Mouse (Mus musculus): ENCODE results near the gene Eif2b3. TPM values are rescaled to one million over a fixed set of nuclear protein-coding genes. Genes with fewer than 3 reads are reported as not detected.

Eif2b3 gene
- total and polyA plus RNA-seq, 3 experiments, result 49.9 to 96.2 (median 84.9) TPM

- peaks cover 12 to 20% of the 10 kb centered on the region in 2 experiments for H3K36me3 ChIP-seq (replicated peaks in 1 of 2; ENCODE audit: control insufficient read depth in 1 of 2, insufficient read depth in 1 of 2, low read length in 1 of 2)
- H3K27ac ChIP-seq (ENCODE audit: insufficient read depth, low read depth), result no peak overlapping the region
- dilution Hi-C loops (cut with MboI; ENCODE audit: extremely low pct_ligation_motif_present, extremely low pct_unique_long_range_greater_than_20kb, low sequenced_read_pairs) (no loop called here), in situ Hi-C loops (cut with MboI; ENCODE audit: low pct_ligation_motif_present, low pct_unique_long_range_greater_than_20kb, low sequenced_read_pairs) (no loop called here)
- peaks cover 0 to 25% of the 10 kb centered on the region in 2 experiments; a peak in 2 of 4 replicates for H3K4me1 ChIP-seq (ENCODE audit: control insufficient read depth in 1 of 2, insufficient read depth in 2 of 2)
- H3K27me3 ChIP-seq (replicated peaks), result no peaks in the 10 kb centered on the region
- no peak overlapping the region for H3K4me2 ChIP-seq (ENCODE audit: insufficient read depth, low read depth, poor library complexity, severe bottlenecking)
- H3K4me3 ChIP-seq (replicated peaks in 1 of 3; ENCODE audit: low read depth in 2 of 3, low read length in 2 of 3, poor library complexity in 1 of 3), result no peak overlapping the region
- no peak for DNase-seq (ENCODE audit: extremely low read depth)
- TF ChIP-seq MAX (IDR thresholded peaks at IDR 0.05; ENCODE audit: low read length) (no peak), ELF1 (IDR thresholded peaks at IDR 0.05; ENCODE audit: low read depth, low read length) (no peak), ZC3H11A (IDR thresholded peaks at IDR 0.05; ENCODE audit: low read depth, low read length) (no peak), ZMIZ1 (IDR thresholded peaks at IDR 0.05; ENCODE audit: low read depth, low read length) (no peak), CHD1 (IDR thresholded peaks at IDR 0.05; ENCODE audit: low read depth, low read length) (no peak), PAX5 (IDR thresholded peaks at IDR 0.05; ENCODE audit: low read length) (no peak)
- no peaks in the 10 kb centered on the region for H3K9me3 ChIP-seq (replicated peaks; ENCODE audit: low read length)
- peaks cover 12% of the 10 kb centered on the region for H3K79me2 ChIP-seq (replicated peaks; ENCODE audit: control insufficient read depth, extremely low read depth, insufficient read depth, poor library complexity, severe bottlenecking)
- H3K9ac ChIP-seq (ENCODE audit: insufficient read depth, low read depth), result no peak overlapping the region
Observed at GRCm38 (mm10) chr4:117018327-117018726, 875 bp upstream of the Eif2b3 start.

DNA sequence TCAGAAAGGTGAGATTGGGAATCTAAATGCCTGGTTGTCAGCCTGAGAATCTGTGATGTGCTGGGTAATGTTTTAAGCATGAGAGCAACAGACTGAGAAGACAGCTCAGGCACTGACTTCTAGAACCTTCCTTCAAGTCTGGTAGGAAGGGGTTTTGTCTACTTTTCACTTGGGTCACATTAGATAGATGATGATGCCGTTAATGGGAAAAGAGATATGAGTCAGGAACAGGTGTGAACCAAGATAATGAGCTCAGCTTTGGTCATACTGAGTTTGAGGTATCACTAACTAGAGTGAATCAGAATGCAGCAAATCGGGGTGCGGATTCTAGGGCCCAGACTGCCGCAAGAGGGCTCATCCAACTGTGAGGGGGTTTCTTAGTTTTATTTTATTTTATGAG is 4.3 kb downstream of the Eif2b3 start:
- Histone ChIP-seq H3K27me3 (replicated peaks) (no peaks in the 10 kb centered on the region), H3K27ac (ENCODE audit: insufficient read depth, low read depth) (no peak overlapping the region), H3K36me3 (replicated peaks in 1 of 2; ENCODE audit: control insufficient read depth in 1 of 2, insufficient read depth in 1 of 2, low read length in 1 of 2) (peaks cover 21 to 60% of the 10 kb centered on the region in 2 experiments), H3K4me3 (replicated peaks in 1 of 3; ENCODE audit: low read depth in 2 of 3, low read length in 2 of 3, poor library complexity in 1 of 3) (no peak overlapping the region), H3K9me3 (replicated peaks; ENCODE audit: low read length) (no peaks in the 10 kb centered on the region), H3K4me2 (ENCODE audit: insufficient read depth, low read depth, poor library complexity, severe bottlenecking) (no peak overlapping the region), H3K79me2 (replicated peaks; ENCODE audit: control insufficient read depth, extremely low read depth, insufficient read depth, poor library complexity, severe bottlenecking) (peaks cover 18% of the 10 kb centered on the region), H3K4me1 (ENCODE audit: control insufficient read depth in 1 of 2, insufficient read depth in 2 of 2) (peaks cover 0 to 23% of the 10 kb centered on the region in 2 experiments; a peak in 2 of 4 replicates), H3K9ac (ENCODE audit: insufficient read depth, low read depth) (no peak overlapping the region)
- no peak for DNase-seq (ENCODE audit: extremely low read depth)
- TF ChIP-seq USF2 (conservative IDR thresholded peaks at IDR 0.05; ENCODE audit: low read depth, low read length), result no peak
- no peak for TF ChIP-seq RCOR1 (conservative IDR thresholded peaks at IDR 0.05; ENCODE audit: low read depth, low read length)
- no peak for TF ChIP-seq SIN3A (IDR thresholded peaks at IDR 0.05; ENCODE audit: low read length)
- TF ChIP-seq MAZ (IDR thresholded peaks at IDR 0.05; ENCODE audit: low read depth, low read length), result no peak
- TF ChIP-seq TCF12 (IDR thresholded peaks at IDR 0.05; ENCODE audit: low read depth, low read length), result no peak
- TF ChIP-seq BHLHE40 (IDR thresholded peaks at IDR 0.05; ENCODE audit: low read depth, low read length), result no peak
- TF ChIP-seq ZMIZ1 (IDR thresholded peaks at IDR 0.05; ENCODE audit: low read depth, low read length), result no peak
- TF ChIP-seq ZC3H11A (IDR thresholded peaks at IDR 0.05; ENCODE audit: low read depth, low read length), result no peak
- no peak for TF ChIP-seq MAX (IDR thresholded peaks at IDR 0.05; ENCODE audit: low read length)
- no peak for TF ChIP-seq HCFC1 (IDR thresholded peaks at IDR 0.05; ENCODE audit: low read depth, low read length)
- no peak for TF ChIP-seq ETS1 (conservative IDR thresholded peaks at IDR 0.05; ENCODE audit: low read depth, low read length)
- TF ChIP-seq NRF1 (IDR thresholded peaks at IDR 0.05; ENCODE audit: low read depth, low read length), result no peak
- no peak for TF ChIP-seq MXI1 (IDR thresholded peaks at IDR 0.05; ENCODE audit: low read depth, low read length)
- TF ChIP-seq POLR2AphosphoS2 (IDR thresholded peaks at IDR 0.05; ENCODE audit: low read depth, low read length), result no peak
- in situ Hi-C loops (cut with MboI; ENCODE audit: low pct_ligation_motif_present, low pct_unique_long_range_greater_than_20kb, low sequenced_read_pairs), result no loop called here
- dilution Hi-C loops (cut with MboI; ENCODE audit: extremely low pct_ligation_motif_present, extremely low pct_unique_long_range_greater_than_20kb, low sequenced_read_pairs), result no loop called here
